Mouse (Mus musculus): ENCODE data around the gene Sppl2c.

DNA sequence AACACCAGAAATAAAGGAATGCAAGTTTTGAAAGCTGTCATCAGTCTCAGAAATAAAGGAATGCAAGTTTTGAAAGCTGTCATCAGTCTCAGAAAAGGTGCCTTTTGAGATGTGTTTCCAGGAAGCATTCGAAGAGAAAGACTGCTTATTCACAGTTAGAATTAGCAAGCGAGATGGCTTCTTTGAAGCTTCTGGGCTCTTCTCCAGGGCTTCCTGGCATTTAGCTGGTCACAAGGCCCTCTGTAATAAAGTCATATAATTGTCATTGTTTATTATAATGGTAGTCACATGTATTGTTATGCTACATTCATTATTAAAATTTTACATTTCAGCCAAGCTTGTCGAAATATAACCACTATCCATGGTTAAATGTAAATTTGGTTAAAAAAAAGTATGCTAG is 31.9 kb downstream of the Sppl2c start:
- TF ChIP-seq CTCF (IDR thresholded peaks at IDR 0.05; ENCODE audit: low read depth, low read length) (no peak), POLR2A (IDR thresholded peaks at IDR 0.05; ENCODE audit: borderline replicate concordance, low read depth, low read length) (no peak)

Measured in bone marrow macrophage, adult 2 months (primary cell).